Mouse (Mus musculus) MEL (cell line): ENCODE measurements at regions not wholly inside any gene's neighbourhood (a gene's known extent, or its start where the extent isn't known, plus 50 kb on each side); places are given as distances from the start of the nearest gene placed in this dataset.

Experiments
- BHLHE40 ChIP-seq: IDR thresholded peaks from 2 replicates; pipeline ENCODE4 v1.6.1; 2012; ENCODE audit warnings: low read depth, mild to moderate bottlenecking, inconsistent platforms, low read length, improper control_type of control experiment, borderline replicate concordance
- CTCF ChIP-seq, 3 experiments: IDR thresholded peaks in 2 of 3; conservative IDR thresholded peaks in 1 of 3; 2 replicates each; pipeline ENCODE4 v1.5.1; 2011 to 2012; ENCODE audit warnings: low read length in 3 of 3, low read depth in 2 of 3, mild to moderate bottlenecking in 2 of 3, improper control_type of control experiment in 1 of 3, inconsistent platforms in 1 of 3, mixed read lengths in 1 of 3, moderate library complexity in 1 of 3; ENCODE audit not compliant: control insufficient read depth in 1 of 3, insufficient read depth in 1 of 3, poor library complexity in 1 of 3, severe bottlenecking in 1 of 3
- E2F4 ChIP-seq: IDR thresholded peaks from 2 replicates; pipeline ENCODE4 v1.6.1; 2011; ENCODE audit warnings: low read depth, low read length, improper control_type of control experiment, borderline replicate concordance
- EP300 ChIP-seq, 2 experiments: IDR thresholded peaks; 2 replicates each; pipeline ENCODE4 v1.6.1; 2011; ENCODE audit warnings: improper control_type of control experiment in 2 of 2, low read length in 2 of 2, low read depth in 1 of 2, mild to moderate bottlenecking in 1 of 2
- GABPA ChIP-seq: IDR thresholded peaks from 2 replicates; pipeline ENCODE4 v1.6.1; 2012; ENCODE audit warnings: low read depth, mild to moderate bottlenecking, inconsistent platforms, low read length, improper control_type of control experiment, moderate library complexity
- MAZ ChIP-seq: IDR thresholded peaks from 2 replicates; pipeline ENCODE4 v1.6.1; 2012; ENCODE audit warnings: low read depth, mild to moderate bottlenecking, inconsistent platforms, low read length, improper control_type of control experiment
- MEF2A ChIP-seq: IDR thresholded peaks from 2 replicates; pipeline ENCODE4 v1.6.1; 2014; ENCODE audit warnings: low read depth, mild to moderate bottlenecking, inconsistent platforms, low read length, improper control_type of control experiment; ENCODE audit not compliant: poor library complexity, insufficient replicate concordance, severe bottlenecking; ENCODE audit errors: extremely low read depth
- POLR2A ChIP-seq, 2 experiments: IDR thresholded peaks; 2 replicates each; pipeline ENCODE4 v1.6.1; 2011 to 2012; ENCODE audit warnings: low read length in 2 of 2, mild to moderate bottlenecking in 2 of 2, control low read depth in 1 of 2, improper control_type of control experiment in 1 of 2, low read depth in 1 of 2, moderate library complexity in 1 of 2; ENCODE audit not compliant: control insufficient read depth in 1 of 2, insufficient read depth in 1 of 2, poor library complexity in 1 of 2
- TBP ChIP-seq: IDR thresholded peaks from 2 replicates; pipeline ENCODE4 v1.8.0; 2011; ENCODE audit warnings: low read depth, low read length, improper control_type of control experiment
- TCF12 ChIP-seq: IDR thresholded peaks from 2 replicates; pipeline ENCODE4 v1.6.1; 2014; ENCODE audit warnings: low read depth, mild to moderate bottlenecking, inconsistent platforms, low read length, improper control_type of control experiment, moderate library complexity
- UBTF ChIP-seq: IDR thresholded peaks from 2 replicates; pipeline ENCODE4 v1.6.1; 2012; ENCODE audit warnings: low read depth, mild to moderate bottlenecking, inconsistent platforms, low read length, improper control_type of control experiment, moderate library complexity, borderline replicate concordance; ENCODE audit not compliant: insufficient read depth

GRCm38 (mm10) chr14:84339604-84340003 is 103.8 kb upstream of the Pcdh17 start:
- TF ChIP-seq CTCF (IDR thresholded peaks at IDR 0.05 in 2 of 3, conservative IDR thresholded peaks at IDR 0.05 in 1 of 3; ENCODE audit: control insufficient read depth in 1 of 3, insufficient read depth in 1 of 3, low read depth in 2 of 3, low read length in 3 of 3, poor library complexity in 1 of 3, severe bottlenecking in 1 of 3) (no peak), TBP (no peak), E2F4 (no peak), BHLHE40 (no peak), MAZ (no peak), GABPA (no peak), EP300 (IDR thresholded peaks at IDR 0.05; ENCODE audit: low read depth in 1 of 2, low read length in 2 of 2) (no peak), POLR2A (IDR thresholded peaks at IDR 0.05; ENCODE audit: control insufficient read depth in 1 of 2, insufficient read depth in 1 of 2, low read depth in 1 of 2, low read length in 2 of 2, poor library complexity in 1 of 2) (no peak), TCF12 (no peak), UBTF (no peak), MEF2A (no peak)
